Mouse (Mus musculus) bone marrow, adult 2 months (tissue): Measurements from ENCODE around the gene Ica1.

ENCODE experiments used
- CTCF ChIP-seq: fragments of 200-500 bp; IDR thresholded peaks from 2 replicates; pipeline ENCODE4 v1.5.1; 2011; ENCODE audit warnings: low read length, control low read depth; ENCODE audit not compliant: control insufficient read depth, insufficient read depth
- POLR2A ChIP-seq: fragments of 200-500 bp; IDR thresholded peaks from 2 replicates; pipeline ENCODE4 v1.6.1; 2011; ENCODE audit warnings: low read depth, mild to moderate bottlenecking, control low read depth, low read length, borderline replicate concordance; ENCODE audit not compliant: control insufficient read depth

DNA sequence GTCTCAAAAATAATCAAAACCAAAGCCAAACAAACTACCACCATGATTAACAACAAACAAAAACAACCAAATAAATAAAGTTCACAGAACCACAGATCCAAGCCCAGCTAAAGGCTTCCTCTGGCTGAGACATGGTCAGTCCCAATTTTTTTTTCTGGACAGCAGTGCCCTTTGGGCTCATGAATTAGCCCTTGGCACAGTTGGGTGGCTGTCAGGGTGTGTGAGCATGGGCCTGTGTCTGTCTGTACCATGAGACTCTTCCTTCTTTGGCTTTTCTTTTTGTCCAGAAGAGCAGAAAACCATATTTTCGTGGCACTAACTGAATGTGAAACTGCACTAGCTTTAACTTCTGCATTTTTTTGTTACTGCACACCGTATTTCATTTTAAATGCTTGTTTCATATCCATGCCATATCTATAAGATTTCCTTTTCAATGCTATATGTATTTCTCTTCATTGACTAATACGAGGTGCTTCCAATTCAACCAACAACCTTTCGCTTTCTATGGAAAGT lies 34.0 kb downstream of the Ica1 start:
- TF ChIP-seq POLR2A (no peak), CTCF (no peak)
